Mouse (Mus musculus): ENCODE measurements around the gene Ror1. TPM values are rescaled to one million over a fixed set of nuclear protein-coding genes. Genes with fewer than 3 reads are reported as not detected.

Gene Ror1
- polyA plus RNA-seq, 1 experiment from 2014 or later, result 2.6 TPM

DNA sequence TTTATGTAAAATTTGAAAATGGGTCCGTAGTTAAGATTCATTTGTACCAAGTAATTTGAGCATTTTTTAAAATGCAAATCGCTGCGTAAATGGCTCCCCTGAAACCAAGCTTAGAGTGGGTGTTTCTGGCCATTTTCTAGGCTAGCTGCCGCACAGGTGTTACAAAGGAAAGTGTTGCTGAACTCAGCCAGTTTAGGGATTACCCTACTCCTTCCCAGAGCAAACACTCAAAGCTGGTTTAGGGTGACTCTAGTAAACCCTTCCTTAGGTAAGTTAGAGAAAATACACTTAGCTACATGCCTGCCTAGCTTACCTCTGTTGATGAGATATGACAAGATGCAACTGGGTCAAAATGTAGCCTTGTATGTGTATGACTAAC is 340.6 kb downstream of the Ror1 start:
- Histone ChIP-seq H3K9me3 (ENCODE audit: control insufficient read depth, low read length) (no peaks in the 10 kb centered on the region), H3K27ac (replicated peaks) (0 out of 2 replicates have a peak overlapping the region, but pooled peaks have one; percentile 13), H3K4me3 (ENCODE audit: low read depth, low read length) (no peak overlapping the region), H3K9ac (ENCODE audit: low read length) (no peak overlapping the region), H3K27me3 (ENCODE audit: control insufficient read depth, insufficient read depth, low read length) (no peaks in the 10 kb centered on the region), H3K4me1 (replicated peaks; ENCODE audit: control insufficient read depth, insufficient read depth) (no peaks in the 10 kb centered on the region; the same call in 1 of the 2 replicates), H3K36me3 (ENCODE audit: control insufficient read depth, insufficient read depth, low read length) (no peaks in the 10 kb centered on the region), H3K4me2 (replicated peaks; ENCODE audit: low read depth) (no peak overlapping the region)
- TF ChIP-seq CTCF (IDR thresholded peaks at IDR 0.05; ENCODE audit: low read depth) (no peak), EP300 (optimal IDR thresholded peaks at IDR 0.05) (no peak)
- ATAC-seq (ENCODE audit: low FRiP score, low TSS enrichment), result no peak
- 52% methylated on average over 4 of the region's 4 CpGs for WGBS
- no peak for DNase-seq (ENCODE audit: low spot score)

DNA sequence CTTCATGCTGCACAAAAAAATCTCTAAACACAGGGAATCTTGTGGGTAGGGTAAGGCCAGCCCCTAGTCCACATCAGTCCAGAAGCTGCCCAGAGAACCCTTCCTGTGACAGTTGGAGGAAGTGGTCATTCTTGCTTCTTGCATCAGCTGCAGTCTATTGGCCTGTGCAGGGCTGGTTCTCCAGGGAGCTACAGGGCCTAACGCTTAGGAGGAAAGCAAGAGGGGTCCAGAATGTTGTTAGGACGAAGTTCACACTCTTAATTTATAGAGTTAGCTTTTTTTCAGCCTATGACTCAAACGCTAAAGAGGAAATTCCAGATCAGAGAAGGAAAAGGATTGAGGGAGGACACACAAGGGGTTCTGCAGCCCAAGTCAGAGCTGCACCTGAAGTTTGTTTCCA is 351.3 kb downstream of the Ror1 start:
- no peak overlapping the region for H3K9ac ChIP-seq (ENCODE audit: low read length)
- no peaks in the 10 kb centered on the region for H3K27me3 ChIP-seq (ENCODE audit: control insufficient read depth, insufficient read depth, low read length)
- TF ChIP-seq EP300 (optimal IDR thresholded peaks at IDR 0.05), result no peak
- TF ChIP-seq CTCF (IDR thresholded peaks at IDR 0.05; ENCODE audit: low read depth), result no peak
- no peaks in the 10 kb centered on the region for H3K36me3 ChIP-seq (ENCODE audit: control insufficient read depth, insufficient read depth, low read length)
- no peak overlapping the region for H3K4me2 ChIP-seq (replicated peaks; ENCODE audit: low read depth)
- no peaks in the 10 kb centered on the region for H3K9me3 ChIP-seq (ENCODE audit: control insufficient read depth, low read length)
- ATAC-seq (ENCODE audit: low FRiP score, low TSS enrichment) (no peak), DNase-seq (ENCODE audit: low spot score) (no peak)
- H3K4me3 ChIP-seq (ENCODE audit: low read depth, low read length), result no peak overlapping the region
- no peaks in the 10 kb centered on the region for H3K4me1 ChIP-seq (replicated peaks; ENCODE audit: control insufficient read depth, insufficient read depth)
- H3K27ac ChIP-seq (replicated peaks), result no peak overlapping the region
- 51% methylated on average over 3 of the region's 3 CpGs for WGBS

DNA sequence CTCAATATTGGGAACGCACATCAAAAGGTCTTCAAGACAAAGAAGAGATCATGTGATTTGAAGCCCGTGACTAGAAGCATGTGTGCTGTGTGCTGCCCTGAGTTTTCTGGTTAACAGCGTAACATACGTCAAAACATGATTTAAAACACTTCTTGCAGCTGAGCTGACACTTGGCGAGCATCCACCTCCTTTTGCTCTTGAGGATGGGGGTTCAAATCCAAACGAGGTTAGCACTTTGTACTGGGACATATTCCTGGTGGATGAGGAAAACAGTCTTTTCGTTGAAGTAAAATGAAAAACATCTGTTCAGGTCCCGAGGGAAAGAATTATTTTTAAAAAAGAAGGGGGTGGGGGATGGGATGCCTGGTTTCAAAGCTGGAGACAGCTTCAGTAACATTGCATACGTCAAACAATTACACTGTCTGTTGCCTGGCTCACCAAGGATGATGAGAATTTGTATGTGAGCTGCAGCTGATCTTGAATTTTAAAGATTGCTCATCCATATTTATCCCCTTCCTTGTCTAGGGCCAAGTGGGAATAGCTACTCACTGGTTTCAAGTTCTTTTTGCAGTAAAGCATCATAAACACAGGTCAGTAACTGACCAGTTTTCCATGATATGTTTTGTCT is 367.0 kb downstream of the Ror1 start:
- no peak overlapping the region for H3K9ac ChIP-seq (ENCODE audit: low read length)
- no peak overlapping the region for H3K4me2 ChIP-seq (replicated peaks; ENCODE audit: low read depth)
- no peak overlapping the region for H3K4me3 ChIP-seq (ENCODE audit: low read depth, low read length)
- H3K4me1 ChIP-seq (replicated peaks; ENCODE audit: control insufficient read depth, insufficient read depth), result no peaks in the 10 kb centered on the region
- no peaks in the 10 kb centered on the region for H3K36me3 ChIP-seq (ENCODE audit: control insufficient read depth, insufficient read depth, low read length)
- no peak overlapping the region for H3K27ac ChIP-seq (replicated peaks)
- WGBS, result 39% methylated on average over 9 of the region's 9 CpGs
- TF ChIP-seq EP300 (optimal IDR thresholded peaks at IDR 0.05) (no peak), CTCF (IDR thresholded peaks at IDR 0.05; ENCODE audit: low read depth) (no peak)
- H3K9me3 ChIP-seq (ENCODE audit: control insufficient read depth, low read length), result no peaks in the 10 kb centered on the region
- H3K27me3 ChIP-seq (ENCODE audit: control insufficient read depth, insufficient read depth, low read length), result no peaks in the 10 kb centered on the region
- ATAC-seq (ENCODE audit: low FRiP score, low TSS enrichment), result no peak
- DNase-seq (ENCODE audit: low spot score), result no peak

DNA sequence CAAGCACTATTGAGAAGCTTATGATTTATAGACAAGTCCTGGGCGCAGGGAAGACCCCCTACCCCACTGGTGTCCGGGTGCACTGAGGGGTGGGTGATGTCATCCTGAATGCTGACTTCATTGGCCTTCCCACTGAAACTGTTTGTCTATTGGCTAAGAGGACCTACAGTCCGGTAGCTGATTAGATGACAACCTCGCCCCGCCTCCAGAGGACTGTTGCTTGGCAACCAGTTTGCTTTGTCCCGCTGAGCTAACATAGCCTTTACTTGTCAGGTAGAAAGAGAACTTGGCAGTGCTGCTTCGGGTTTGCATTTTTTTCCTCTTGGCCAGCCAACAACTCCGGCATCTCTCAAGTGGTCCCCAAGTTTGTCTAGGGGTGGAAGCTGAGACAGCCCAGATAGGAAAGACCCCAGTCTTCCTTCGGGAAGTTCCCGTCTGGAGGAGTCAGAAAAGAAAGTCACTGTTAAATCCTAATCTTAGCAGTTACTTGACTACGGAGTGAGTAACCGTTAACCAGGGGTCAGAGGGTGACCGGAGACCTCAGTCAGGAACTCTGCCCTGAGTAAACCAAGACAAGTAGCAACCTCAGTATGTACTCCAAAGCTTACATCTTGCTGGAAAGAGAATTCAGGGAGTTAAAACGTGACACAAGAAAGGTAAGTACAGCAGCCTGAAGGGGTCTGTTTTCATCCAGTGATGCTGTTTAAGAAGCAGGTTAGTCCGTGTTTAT is 383.2 kb downstream of the Ror1 start, which contains the start of gene Ube2u:
Gene Ube2u (plus strand): TSS at position 258 of the 730 bp plus-strand sequence.
- ATAC-seq (ENCODE audit: low FRiP score, low TSS enrichment) (peak; percentile 89), DNase-seq (ENCODE audit: low spot score) (peak; percentile 78)
- Histone ChIP-seq H3K4me3 (ENCODE audit: low read depth, low read length) (no peak within 1 kb of the TSS; the same call in 1 of the 2 replicates), H3K9me3 (ENCODE audit: control insufficient read depth, low read length) (no peaks in the 10 kb centered on the region), H3K4me1 (replicated peaks; ENCODE audit: control insufficient read depth, insufficient read depth) (no peaks in the 10 kb centered on the region), H3K27me3 (ENCODE audit: control insufficient read depth, insufficient read depth, low read length) (no peaks in the 10 kb centered on the region), H3K27ac (replicated peaks) (no peak within 1 kb of the TSS), H3K4me2 (replicated peaks; ENCODE audit: low read depth) (peak within 1 kb of the TSS; percentile 37), H3K36me3 (ENCODE audit: control insufficient read depth, insufficient read depth, low read length) (no peaks in the 10 kb centered on the region), H3K9ac (ENCODE audit: low read length) (no peak within 1 kb of the TSS)
- 24% methylated on average over 15 of the region's 15 CpGs for WGBS
- TF ChIP-seq EP300 (optimal IDR thresholded peaks at IDR 0.05) (no peak), CTCF (IDR thresholded peaks at IDR 0.05; ENCODE audit: low read depth) (no peak)

DNA sequence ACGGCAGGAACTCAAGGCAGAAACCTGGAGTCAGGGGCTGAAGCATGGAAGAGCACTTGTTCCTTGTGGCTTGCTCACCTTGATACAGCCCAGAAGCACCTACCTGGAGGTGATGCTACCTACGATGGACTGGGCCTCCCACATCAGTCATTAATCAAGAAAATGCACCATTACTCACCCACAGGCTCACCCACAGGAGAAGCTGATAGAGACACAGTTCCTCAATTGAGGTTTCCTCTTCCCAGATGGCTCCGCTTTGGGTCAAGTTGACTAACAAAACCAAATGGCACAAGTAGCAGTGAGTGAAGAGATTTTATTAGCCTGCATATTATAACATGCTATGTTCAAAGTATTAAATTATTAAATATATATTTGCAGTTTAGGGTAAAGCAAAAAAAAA is 392.9 kb downstream of the Ror1 start:
- Histone ChIP-seq H3K27ac (replicated peaks) (no peak overlapping the region), H3K9me3 (ENCODE audit: control insufficient read depth, low read length) (no peaks in the 10 kb centered on the region), H3K4me2 (replicated peaks; ENCODE audit: low read depth) (no peak overlapping the region), H3K9ac (ENCODE audit: low read length) (no peak overlapping the region), H3K4me3 (ENCODE audit: low read depth, low read length) (no peak overlapping the region), H3K36me3 (ENCODE audit: control insufficient read depth, insufficient read depth, low read length) (no peaks in the 10 kb centered on the region), H3K27me3 (ENCODE audit: control insufficient read depth, insufficient read depth, low read length) (no peaks in the 10 kb centered on the region), H3K4me1 (replicated peaks; ENCODE audit: control insufficient read depth, insufficient read depth) (no peaks in the 10 kb centered on the region)
- WGBS, result 85% methylated on average over 3 of the region's 3 CpGs
- no peak for DNase-seq (ENCODE audit: low spot score)
- ATAC-seq (ENCODE audit: low FRiP score, low TSS enrichment), result no peak
- TF ChIP-seq CTCF (IDR thresholded peaks at IDR 0.05; ENCODE audit: low read depth), result no peak
- TF ChIP-seq EP300 (optimal IDR thresholded peaks at IDR 0.05), result no peak

Other genes with a start within 250 kb of the Ror1 start
- gene Pgm1, start 166.4 kb upstream of the Ror1 start, polyA plus RNA-seq (2015; fragmentation: Nextera tagmentation; extraction: Ambion mirVana), result 50.3 and 52.4 TPM in 2 replicates
- gene Itgb3bp, start 166.0 kb upstream of the Ror1 start, polyA plus RNA-seq (2015; fragmentation: Nextera tagmentation; extraction: Ambion mirVana), result 19.2 and 19.6 TPM in 2 replicates

Measured in stomach, postnatal 0 days (tissue).